Mouse (Mus musculus): ENCODE measurements at regions not wholly inside any gene's neighbourhood (a gene's known extent, or its start where the extent isn't known, plus 50 kb on each side); places are given as distances from the start of the nearest gene placed in this dataset.
A peak's percentile ranks its signal among the peaks of the same experiment; 100 is the strongest.

GRCm38 (mm10) chr14:100446130-100446529 is 161.7 kb upstream of the Klf12 start:
- Histone ChIP-seq H3K9me3 (replicated peaks) (no peaks in the 10 kb centered on the region), H3K27ac (no peak overlapping the region), H3K36me3 (no peaks in the 10 kb centered on the region), H3K27me3 (no peaks in the 10 kb centered on the region), H3K4me3 (replicated peaks) (no peak overlapping the region), H3K4me2 (no peak overlapping the region), H3K9ac (no peak overlapping the region), H3K4me1 (replicated peaks) (no peaks in the 10 kb centered on the region)
- no peak for DNase-seq
- 55% methylated on average over 1 of the region's 1 CpGs for WGBS (ENCODE audit: insufficient replicate concordance)
- no peak for ATAC-seq (ENCODE audit: low read depth)

- no peak overlapping the region for H3K4me2 ChIP-seq
- DNase-seq (no peak), ATAC-seq (ENCODE audit: low read depth) (no peak)
- H3K9ac ChIP-seq, result no peak overlapping the region
- H3K4me1 ChIP-seq (replicated peaks), result no peaks in the 10 kb centered on the region
- no peaks in the 10 kb centered on the region for H3K9me3 ChIP-seq (replicated peaks)
- H3K27ac ChIP-seq, result no peak overlapping the region
- no peaks in the 10 kb centered on the region for H3K36me3 ChIP-seq
- no peak overlapping the region for H3K4me3 ChIP-seq (replicated peaks)
- 75% methylated on average over 3 of the region's 3 CpGs for WGBS (ENCODE audit: insufficient replicate concordance)
- no peaks in the 10 kb centered on the region for H3K27me3 ChIP-seq
These were observed 160.4 kb upstream of the Klf12 start for GRCm38 (mm10) chr14:100444848-100445247.

GRCm38 (mm10) chr14:100444099-100444498 is 159.6 kb upstream of the Klf12 start:
- H3K27ac ChIP-seq, result no peak overlapping the region
- no peaks in the 10 kb centered on the region for H3K27me3 ChIP-seq
- no peaks in the 10 kb centered on the region for H3K9me3 ChIP-seq (replicated peaks)
- ATAC-seq (ENCODE audit: low read depth) (no peak), DNase-seq (no peak)
- no peaks in the 10 kb centered on the region for H3K4me1 ChIP-seq (replicated peaks)
- no peak overlapping the region for H3K4me3 ChIP-seq (replicated peaks)
- 57% methylated on average over 2 of the region's 2 CpGs for WGBS (ENCODE audit: insufficient replicate concordance)
- no peak overlapping the region for H3K4me2 ChIP-seq
- no peak overlapping the region for H3K9ac ChIP-seq
- no peaks in the 10 kb centered on the region for H3K36me3 ChIP-seq

- no peak overlapping the region for H3K9ac ChIP-seq
- no peaks in the 10 kb centered on the region for H3K36me3 ChIP-seq
- DNase-seq, result no peak
- ATAC-seq (ENCODE audit: low read depth), result no peak
- H3K27me3 ChIP-seq, result no peaks in the 10 kb centered on the region
- 45% methylated on average over 1 of the region's 1 CpGs for WGBS (ENCODE audit: insufficient replicate concordance)
- H3K4me3 ChIP-seq (replicated peaks), result no peak overlapping the region
- no peak overlapping the region for H3K27ac ChIP-seq
- H3K4me2 ChIP-seq, result no peak overlapping the region
- no peaks in the 10 kb centered on the region for H3K9me3 ChIP-seq (replicated peaks)
- H3K4me1 ChIP-seq (replicated peaks), result no peaks in the 10 kb centered on the region
These were observed 153.1 kb upstream of the Klf12 start for GRCm38 (mm10) chr14:100437552-100437951.

GRCm38 (mm10) chr14:100429662-100430061 is 145.2 kb upstream of the Klf12 start:
- H3K9me3 ChIP-seq (replicated peaks), result no peaks in the 10 kb centered on the region
- H3K4me1 ChIP-seq (replicated peaks), result no peaks in the 10 kb centered on the region
- ATAC-seq (ENCODE audit: low read depth) (no peak), DNase-seq (no peak)
- no peak overlapping the region for H3K4me3 ChIP-seq (replicated peaks)
- H3K27me3 ChIP-seq, result no peaks in the 10 kb centered on the region
- no peak overlapping the region for H3K9ac ChIP-seq
- WGBS (ENCODE audit: insufficient replicate concordance), result 79% methylated on average over 4 of the region's 4 CpGs
- no peak overlapping the region for H3K4me2 ChIP-seq
- no peaks in the 10 kb centered on the region for H3K36me3 ChIP-seq
- H3K27ac ChIP-seq, result no peak overlapping the region

- DNase-seq (no peak), ATAC-seq (ENCODE audit: low read depth) (no peak)
- Histone ChIP-seq H3K9me3 (replicated peaks) (no peaks in the 10 kb centered on the region), H3K4me2 (no peak overlapping the region), H3K4me3 (replicated peaks) (no peak overlapping the region), H3K9ac (no peak overlapping the region), H3K4me1 (replicated peaks) (no peaks in the 10 kb centered on the region), H3K27ac (no peak overlapping the region), H3K36me3 (no peaks in the 10 kb centered on the region), H3K27me3 (no peaks in the 10 kb centered on the region)
- 81% methylated on average over 7 of the region's 7 CpGs for WGBS (ENCODE audit: insufficient replicate concordance)
These were observed 141.9 kb upstream of the Klf12 start for GRCm38 (mm10) chr14:100426399-100426798.

- no peak overlapping the region for H3K4me3 ChIP-seq (replicated peaks)
- H3K9me3 ChIP-seq (replicated peaks), result no peaks in the 10 kb centered on the region
- H3K4me1 ChIP-seq (replicated peaks), result no peaks in the 10 kb centered on the region
- DNase-seq (no peak), ATAC-seq (ENCODE audit: low read depth) (no peak)
- H3K4me2 ChIP-seq, result no peak overlapping the region
- H3K36me3 ChIP-seq, result no peaks in the 10 kb centered on the region
- no peak overlapping the region for H3K27ac ChIP-seq
- H3K27me3 ChIP-seq, result no peaks in the 10 kb centered on the region
- no peak overlapping the region for H3K9ac ChIP-seq
- WGBS (ENCODE audit: insufficient replicate concordance), result 54% methylated on average over 4 of the region's 4 CpGs
These were observed 139.3 kb upstream of the Klf12 start for GRCm38 (mm10) chr14:100423790-100424189.

- DNase-seq (no peak), ATAC-seq (ENCODE audit: low read depth) (no peak)
- Histone ChIP-seq H3K4me1 (replicated peaks) (no peaks in the 10 kb centered on the region), H3K9ac (no peak overlapping the region), H3K27me3 (no peaks in the 10 kb centered on the region), H3K36me3 (no peaks in the 10 kb centered on the region), H3K27ac (no peak overlapping the region), H3K4me2 (no peak overlapping the region), H3K9me3 (replicated peaks) (no peaks in the 10 kb centered on the region), H3K4me3 (replicated peaks) (no peak overlapping the region)
- WGBS (ENCODE audit: insufficient replicate concordance), result 64% methylated on average over 4 of the region's 4 CpGs
These were observed 137.2 kb upstream of the Klf12 start for GRCm38 (mm10) chr14:100421666-100422065.

GRCm38 (mm10) chr14:100415099-100415498 is 130.6 kb upstream of the Klf12 start:
- Histone ChIP-seq H3K4me3 (replicated peaks) (no peak overlapping the region), H3K4me1 (replicated peaks) (no peaks in the 10 kb centered on the region), H3K9ac (no peak overlapping the region), H3K36me3 (no peaks in the 10 kb centered on the region), H3K9me3 (replicated peaks) (no peaks in the 10 kb centered on the region), H3K4me2 (no peak overlapping the region), H3K27me3 (no peaks in the 10 kb centered on the region), H3K27ac (no peak overlapping the region)
- WGBS (ENCODE audit: insufficient replicate concordance), result 38% methylated on average over 4 of the region's 4 CpGs
- DNase-seq (no peak), ATAC-seq (ENCODE audit: low read depth) (no peak)

GRCm38 (mm10) chr14:100412211-100412610 is 127.7 kb upstream of the Klf12 start:
- no peak overlapping the region for H3K9ac ChIP-seq
- 0 out of 2 replicates have a peak overlapping the region, but pooled peaks have one; percentile 1 for H3K27ac ChIP-seq
- H3K4me1 ChIP-seq (replicated peaks), result no peaks in the 10 kb centered on the region
- no peaks in the 10 kb centered on the region for H3K9me3 ChIP-seq (replicated peaks)
- no peak overlapping the region for H3K4me2 ChIP-seq
- ATAC-seq (ENCODE audit: low read depth) (no peak), DNase-seq (no peak)
- WGBS (ENCODE audit: insufficient replicate concordance), result 39% methylated on average over 1 of the region's 1 CpGs
- no peaks in the 10 kb centered on the region for H3K36me3 ChIP-seq
- no peaks in the 10 kb centered on the region for H3K27me3 ChIP-seq
- no peak overlapping the region for H3K4me3 ChIP-seq (replicated peaks)

- H3K36me3 ChIP-seq, result no peaks in the 10 kb centered on the region
- H3K4me3 ChIP-seq (replicated peaks), result no peak overlapping the region
- H3K27ac ChIP-seq, result no peak overlapping the region
- no peaks in the 10 kb centered on the region for H3K27me3 ChIP-seq
- H3K9me3 ChIP-seq (replicated peaks), result no peaks in the 10 kb centered on the region
- H3K4me1 ChIP-seq (replicated peaks), result no peaks in the 10 kb centered on the region
- ATAC-seq (ENCODE audit: low read depth) (no peak), DNase-seq (no peak)
- WGBS (ENCODE audit: insufficient replicate concordance), result 81% methylated on average over 5 of the region's 5 CpGs
- H3K4me2 ChIP-seq, result no peak overlapping the region
- no peak overlapping the region for H3K9ac ChIP-seq
These were observed 112.7 kb upstream of the Klf12 start for GRCm38 (mm10) chr14:100397191-100397590.

- no peak overlapping the region for H3K4me3 ChIP-seq (replicated peaks)
- no peaks in the 10 kb centered on the region for H3K36me3 ChIP-seq
- H3K9ac ChIP-seq, result no peak overlapping the region
- H3K9me3 ChIP-seq (replicated peaks), result no peaks in the 10 kb centered on the region
- DNase-seq (no peak), ATAC-seq (ENCODE audit: low read depth) (no peak)
- H3K27me3 ChIP-seq, result no peaks in the 10 kb centered on the region
- 67% methylated on average over 8 of the region's 8 CpGs for WGBS (ENCODE audit: insufficient replicate concordance)
- no peaks in the 10 kb centered on the region for H3K4me1 ChIP-seq (replicated peaks)
- H3K27ac ChIP-seq, result no peak overlapping the region
- no peak overlapping the region for H3K4me2 ChIP-seq
These were observed 90.9 kb upstream of the Klf12 start for GRCm38 (mm10) chr14:100375218-100375983.

Measured in liver, embryonic 13.5 days (tissue).